Mouse (Mus musculus): Measurements from ENCODE around the gene Olfr1224-ps1. TPM values are rescaled to one million over a fixed set of nuclear protein-coding genes. Genes with fewer than 3 reads are reported as not detected.

Olfr1224-ps1 gene
- polyA plus RNA-seq (2017; shearing (Covaris generic)), result under 1 TPM in 1 of 2 experiments, not detected in 1; 0.23 TPM

DNA sequence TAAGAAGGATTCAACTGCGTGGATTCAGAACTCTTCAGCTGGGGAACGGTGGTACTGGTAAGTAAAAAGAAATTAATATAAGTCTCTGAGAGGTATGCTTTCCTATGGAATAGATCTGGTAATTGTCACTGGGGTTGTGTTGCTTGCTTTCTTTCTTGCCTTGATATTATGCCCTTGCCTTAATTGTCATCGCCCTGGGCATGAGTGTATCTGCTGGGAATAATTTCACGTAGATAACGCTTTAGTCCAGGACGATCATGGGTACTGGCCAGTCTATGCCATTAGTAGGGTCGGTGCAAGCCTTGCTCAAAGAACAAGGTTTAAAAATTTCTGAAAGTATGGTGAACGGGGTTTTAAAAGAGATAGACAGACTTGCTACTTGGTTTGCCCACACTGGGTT lies at the start of gene Olfr1224-ps1:
Gene Olfr1224-ps1, minus strand, starts transcription at position 101 of the 400 bp plus-strand sequence.

DNA sequence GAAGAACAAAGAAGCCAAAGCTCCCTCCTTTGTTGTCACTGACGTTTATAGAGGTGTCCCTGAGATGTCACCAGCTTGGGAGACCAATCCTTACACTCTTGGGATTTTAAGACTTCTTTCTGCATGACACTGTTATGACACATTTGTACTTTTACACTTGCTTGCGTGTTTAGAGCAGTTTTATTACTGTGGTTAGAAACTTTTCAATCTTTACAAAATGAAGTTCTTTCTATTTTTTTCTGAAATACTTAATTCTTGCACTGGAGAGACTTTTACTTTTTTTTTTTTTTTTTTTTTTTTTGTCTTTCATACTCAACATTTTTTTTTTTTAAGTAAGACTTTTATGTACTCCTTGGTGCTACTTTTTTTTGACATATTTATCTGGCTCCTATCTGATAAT lies 36.1 kb upstream of the Olfr1224-ps1 start, which contains the start of gene Olfr1226:
Gene Olfr1226, minus strand, starts transcription at position 101 of the 400 bp plus-strand sequence.

DNA sequence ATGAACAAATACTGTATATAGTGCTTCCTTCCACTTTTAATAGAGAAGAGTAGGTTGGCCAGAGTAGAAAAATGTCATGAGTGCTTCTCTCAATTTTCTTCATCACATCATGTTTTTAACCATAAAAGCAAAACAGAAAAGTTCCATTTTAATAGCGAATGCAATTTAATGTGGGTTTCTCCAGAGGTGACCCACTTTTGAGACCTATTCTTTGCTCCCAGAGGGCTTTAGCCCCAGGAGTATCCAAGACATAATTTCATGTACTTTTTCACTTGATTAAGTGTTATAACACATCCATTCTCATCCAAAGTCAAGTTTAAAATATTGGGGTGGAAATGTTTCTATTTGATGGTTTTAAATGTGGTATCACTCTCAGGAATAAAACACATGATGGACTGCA lies 10.7 kb upstream of the Olfr1224-ps1 start, which contains the start of gene Olfr1225:
Gene Olfr1225, minus strand, starts transcription at position 101 of the 400 bp plus-strand sequence.

DNA sequence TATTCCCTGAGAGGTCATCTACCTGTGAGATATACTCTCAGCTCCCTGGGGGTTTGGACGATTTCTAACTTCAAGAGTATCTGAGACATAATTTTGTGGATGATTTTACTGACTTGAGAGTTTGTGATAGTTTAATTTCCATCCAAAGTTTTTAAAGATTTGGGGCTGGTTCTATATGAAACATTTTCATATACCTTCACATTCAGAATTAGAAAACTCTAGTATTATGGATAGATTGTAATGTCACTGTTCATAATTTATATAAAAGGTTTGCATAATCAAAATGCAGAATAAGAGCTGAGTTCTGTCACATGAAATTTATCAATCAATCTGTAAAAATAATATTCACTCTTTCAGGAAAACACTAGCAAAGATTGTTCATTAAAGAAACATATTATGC lies 12.4 kb downstream of the Olfr1224-ps1 start, which contains the start of gene Olfr1223:
Gene Olfr1223, minus strand, starts transcription at position 101 of the 400 bp plus-strand sequence.

DNA sequence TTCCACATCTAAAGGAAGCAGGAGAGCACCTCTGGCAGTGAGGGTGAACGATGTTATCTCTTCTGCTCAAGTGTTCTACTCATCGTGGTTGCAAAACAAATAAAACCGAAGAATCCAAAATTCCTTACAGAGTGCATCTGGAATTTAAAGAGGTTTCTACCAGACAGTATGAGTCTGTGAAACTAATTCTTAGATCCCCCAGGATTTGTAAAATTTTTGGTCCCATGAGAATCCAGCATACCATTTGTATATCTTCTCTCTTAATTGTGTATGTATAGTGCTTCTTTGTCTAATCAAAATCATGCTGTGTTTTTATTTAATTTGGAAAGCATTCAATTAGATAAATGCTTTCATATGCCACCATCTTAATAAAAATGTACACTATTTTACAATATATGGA lies 30.9 kb downstream of the Olfr1224-ps1 start, which contains the start of gene Olfr1222:
Gene Olfr1222, minus strand, starts transcription at position 101 of the 400 bp plus-strand sequence.

DNA sequence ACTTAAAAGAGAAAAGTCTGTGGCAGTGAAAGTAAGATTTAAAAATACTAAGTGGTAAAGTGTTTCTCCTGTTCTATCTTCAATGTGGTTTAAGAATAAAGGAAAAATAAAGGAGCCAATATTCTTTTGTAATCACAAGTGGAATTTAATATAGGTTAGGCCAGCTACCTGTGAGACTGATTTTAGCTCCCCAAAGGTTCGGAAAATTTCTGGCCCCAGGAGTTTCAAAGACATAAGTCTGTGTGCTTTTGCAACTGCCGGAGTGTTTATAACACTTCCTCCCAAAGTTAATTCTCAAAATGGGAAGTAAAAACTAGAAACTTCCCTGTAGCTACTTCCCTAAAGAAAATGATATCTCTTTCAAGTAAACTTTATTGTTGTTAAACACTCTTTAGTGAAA lies 46.7 kb downstream of the Olfr1224-ps1 start, which contains the start of gene Olfr1221:
Gene Olfr1221, minus strand, starts transcription at position 101 of the 400 bp plus-strand sequence.

DNA sequence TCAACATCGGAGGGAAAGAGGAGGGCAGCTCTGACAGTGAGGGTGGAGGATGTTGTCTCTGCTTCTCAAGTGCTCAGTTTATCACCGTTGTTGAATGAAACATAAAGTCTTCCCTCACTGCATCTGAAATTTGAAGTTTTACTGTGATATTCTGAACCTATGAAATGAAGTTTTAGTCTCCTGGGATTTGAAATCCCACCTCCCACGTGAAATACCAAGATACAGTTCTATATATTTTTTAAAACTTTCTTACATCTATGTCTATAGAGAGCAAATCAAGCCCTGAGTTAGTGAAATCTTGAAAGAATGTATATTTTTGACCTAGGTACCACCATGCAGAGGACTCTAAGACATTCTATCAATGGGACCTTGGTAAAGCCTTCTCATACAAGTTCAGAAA lies 57.2 kb downstream of the Olfr1224-ps1 start, which contains the start of gene Olfr1220:
Gene Olfr1220, minus strand, starts transcription at position 101 of the 400 bp plus-strand sequence.

Other genes with a start within 250 kb of the Olfr1224-ps1 start
- under 1 TPM in 1 of 2 experiments, not detected in 1; 0.05 TPM for gene Olfr1209, start 248.9 kb downstream of the Olfr1224-ps1 start, polyA plus RNA-seq (2017; shearing (Covaris generic))
- not detected for gene Olfr1211, start 226.0 kb downstream of the Olfr1224-ps1 start, polyA plus RNA-seq (2017; shearing (Covaris generic))
- not detected for gene Olfr1212, start 210.1 kb downstream of the Olfr1224-ps1 start, polyA plus RNA-seq (2017; shearing (Covaris generic))
- not detected for gene Gm13762, start 183.8 kb downstream of the Olfr1224-ps1 start, polyA plus RNA-seq (2017; shearing (Covaris generic))
- gene Olfr1214, start 171.4 kb downstream of the Olfr1224-ps1 start, polyA plus RNA-seq (2017; shearing (Covaris generic)), result not detected
- gene Olfr1215, start 157.1 kb downstream of the Olfr1224-ps1 start, polyA plus RNA-seq (2017; shearing (Covaris generic)), result under 1 TPM in 1 of 2 experiments, not detected in 1; 0.23 TPM
- not detected for gene Olfr1216, start 145.8 kb downstream of the Olfr1224-ps1 start, polyA plus RNA-seq (2017; shearing (Covaris generic))
- gene Olfr1217, start 132.0 kb downstream of the Olfr1224-ps1 start, polyA plus RNA-seq (2017; shearing (Covaris generic)), result under 1 TPM in 1 of 2 experiments, not detected in 1; 0.19 TPM
- not detected for gene Olfr1218, start 102.9 kb downstream of the Olfr1224-ps1 start, polyA plus RNA-seq (2017; shearing (Covaris generic))
- not detected for gene Olfr1219, start 80.6 kb downstream of the Olfr1224-ps1 start, polyA plus RNA-seq (2017; shearing (Covaris generic))
- gene Olfr1220, start 57.3 kb downstream of the Olfr1224-ps1 start, polyA plus RNA-seq (2017; shearing (Covaris generic)), result under 1 TPM in 1 of 2 experiments, not detected in 1; 0.17 TPM
- gene Olfr1221, start 46.8 kb downstream of the Olfr1224-ps1 start, polyA plus RNA-seq (2017; shearing (Covaris generic)), result not detected
- gene Olfr1222, start 31.0 kb downstream of the Olfr1224-ps1 start, polyA plus RNA-seq (2017; shearing (Covaris generic)), result under 1 TPM in 1 of 2 experiments, not detected in 1; 0.07 TPM
- under 1 TPM; 0.13 to 0.37 TPM for gene Olfr1223, start 12.5 kb downstream of the Olfr1224-ps1 start, polyA plus RNA-seq (2017; shearing (Covaris generic))
- gene Olfr1225, start 10.6 kb upstream of the Olfr1224-ps1 start, polyA plus RNA-seq (2017; shearing (Covaris generic)), result not detected
- gene Olfr1226, start 36.0 kb upstream of the Olfr1224-ps1 start, polyA plus RNA-seq (2017; shearing (Covaris generic)), result not detected
- under 1 TPM in 1 of 2 experiments, not detected in 1; 0.32 TPM for gene Olfr1228, start 90.0 kb upstream of the Olfr1224-ps1 start, polyA plus RNA-seq (2017; shearing (Covaris generic))
- gene Olfr1229, start 123.9 kb upstream of the Olfr1224-ps1 start, polyA plus RNA-seq (2017; shearing (Covaris generic)), result not detected
- not detected for gene Olfr1230, start 133.2 kb upstream of the Olfr1224-ps1 start, polyA plus RNA-seq (2017; shearing (Covaris generic))
- gene Olfr1231, start 143.0 kb upstream of the Olfr1224-ps1 start, polyA plus RNA-seq (2017; shearing (Covaris generic)), result under 1 TPM in 1 of 2 experiments, not detected in 1; 0.31 TPM
- gene Olfr1232, start 165.6 kb upstream of the Olfr1224-ps1 start, polyA plus RNA-seq (2017; shearing (Covaris generic)), result not detected
- gene Olfr1233, start 178.3 kb upstream of the Olfr1224-ps1 start, polyA plus RNA-seq (2017; shearing (Covaris generic)), result under 1 TPM in 1 of 2 experiments, not detected in 1; 0.04 TPM
- gene Olfr1234, start 200.8 kb upstream of the Olfr1224-ps1 start, polyA plus RNA-seq (2017; shearing (Covaris generic)), result under 1 TPM in 1 of 2 experiments, not detected in 1; 0.31 TPM
- under 1 TPM; 0.04 to 0.05 TPM for gene Olfr1238, start 245.6 kb upstream of the Olfr1224-ps1 start, polyA plus RNA-seq (2017; shearing (Covaris generic))